Mouse (Mus musculus) ovary, adult 10 weeks (tissue): ENCODE results near the gene Pnp2. TPM values are rescaled to one million over a fixed set of nuclear protein-coding genes. Genes with fewer than 3 reads are reported as not detected.

Experiments
- polyA plus RNA-seq: library from polyadenylated mRNA; stranded (reverse); fragments of 350-450 nt; fragmentation: Illumina TruSeq; extraction: RNeasy Lipid Tissue Mini Kit (QIAGEN cat#74804); gene quantifications from one replicate; pipeline ENCODE4 v1.2.3, GENCODE M21; 2014

Gene Pnp2
- not detected for polyA plus RNA-seq

GRCm38 (mm10) chr14:50955942-50956508 lies at the start of gene Pnp2:
TSS of gene Pnp2 (plus strand) at chr14:50955992.

GRCm38 (mm10) chr14:50924281-50925064 lies 31.3 kb upstream of the Pnp2 start, which contains the start of the genes Osgep and Apex1:
TSS of gene Osgep (minus strand) at chr14:50924893.
TSS of gene Apex1 (plus strand) at chr14:50924968.

GRCm38 (mm10) chr14:50930754-50931492 lies 24.9 kb upstream of the Pnp2 start, which contains the start of the genes Pip4p1 and Pnp:
TSS of gene Pip4p1 (minus strand) at chr14:50930856.
TSS of gene Pnp (plus strand) at chr14:50931082.

GRCm38 (mm10) chr14:50943932-50944667 lies 11.7 kb upstream of the Pnp2 start, which contains the start of gene Gm49342:
TSS of gene Gm49342 (plus strand) at chr14:50944517.

GRCm38 (mm10) chr14:51007152-51007801 lies 51.5 kb downstream of the Pnp2 start, which contains the start of gene Rnase10:
TSS of gene Rnase10 (plus strand) at chr14:51007751.

Other genes with a start within 250 kb of the Pnp2 start
- not detected for gene Olfr748, start 248.6 kb upstream of the Pnp2 start, polyA plus RNA-seq
- gene Olfr749, start 210.9 kb upstream of the Pnp2 start, polyA plus RNA-seq = not detected
- gene Ttc5, start 170.5 kb upstream of the Pnp2 start, polyA plus RNA-seq = 15.2 TPM
- gene Ccnb1ip1, start 148.3 kb upstream of the Pnp2 start, polyA plus RNA-seq = 0.83 TPM
- gene Parp2, start 148.2 kb upstream of the Pnp2 start, polyA plus RNA-seq = 50.8 TPM
- 6.2 TPM for gene Tep1, start 85.4 kb upstream of the Pnp2 start, polyA plus RNA-seq
- gene Klhl33, start 58.5 kb upstream of the Pnp2 start, polyA plus RNA-seq = 0.46 TPM
- gene Osgep, start 31.1 kb upstream of the Pnp2 start, polyA plus RNA-seq = 14.7 TPM
- gene Apex1, start 31.0 kb upstream of the Pnp2 start, polyA plus RNA-seq = 27.8 TPM
- 10.7 TPM for gene Pip4p1, start 25.1 kb upstream of the Pnp2 start, polyA plus RNA-seq
- gene Pnp, start 24.9 kb upstream of the Pnp2 start, polyA plus RNA-seq = 37.1 TPM
- gene Gm49342, start 11.5 kb upstream of the Pnp2 start, polyA plus RNA-seq = not detected
- 1.4 TPM for gene Rnase10, start 51.8 kb downstream of the Pnp2 start, polyA plus RNA-seq
- not detected for gene Rnase9, start 85.9 kb downstream of the Pnp2 start, polyA plus RNA-seq
- not detected for gene Rnase11, start 94.2 kb downstream of the Pnp2 start, polyA plus RNA-seq
- not detected for gene Rnase12, start 101.7 kb downstream of the Pnp2 start, polyA plus RNA-seq
- not detected for gene Olfr750, start 118.4 kb downstream of the Pnp2 start, polyA plus RNA-seq
- 184 TPM for gene Rnase4, start 135.1 kb downstream of the Pnp2 start, polyA plus RNA-seq
- gene Ang, start 135.2 kb downstream of the Pnp2 start, polyA plus RNA-seq = 4.8 TPM
- gene Eddm3b, start 158.4 kb downstream of the Pnp2 start, polyA plus RNA-seq = 0.54 TPM
- gene Rnase6, start 167.9 kb downstream of the Pnp2 start, polyA plus RNA-seq = 5.0 TPM
- gene Rnase1, start 190.8 kb downstream of the Pnp2 start, polyA plus RNA-seq = 1.7 TPM
- not detected for gene Rnase2b, start 206.3 kb downstream of the Pnp2 start, polyA plus RNA-seq
- not detected for gene Ang2, start 243.2 kb downstream of the Pnp2 start, polyA plus RNA-seq
- not detected for gene Ear14, start 247.4 kb downstream of the Pnp2 start, polyA plus RNA-seq